Mouse (Mus musculus): ENCODE measurements around the gene Hoxd1. TPM values are rescaled to one million over a fixed set of nuclear protein-coding genes. Genes with fewer than 3 reads are reported as not detected.

The Hoxd1 gene
- total RNA-seq, 2 experiments from 2014 or later = 0.19 to 0.23 TPM

Small RNA genes lying within 50 kb of the gene (microRNA-seq; reads per million reads assigned to microRNA genes)
- gene Mir10b = 4.5 to 39.4 reads per million in 2 experiments

Other genes starting within 250 kb of the Hoxd1 start
- gene Lnpk, start 183.5 kb upstream of the Hoxd1 start, total RNA-seq (2021) = 10 to 100 TPM; 52.9 to 55.9 TPM
- not detected for gene Evx2, start 103.4 kb upstream of the Hoxd1 start, total RNA-seq (2021)
- not detected for gene Hoxd13, start 94.7 kb upstream of the Hoxd1 start, total RNA-seq (2021)
- gene Hoxd12, start 88.0 kb upstream of the Hoxd1 start, total RNA-seq (2021) = not detected
- not detected for gene Hoxd11, start 83.4 kb upstream of the Hoxd1 start, total RNA-seq (2021)
- gene Hoxd10, start 71.1 kb upstream of the Hoxd1 start, total RNA-seq (2021) = not detected
- not detected for gene Hoxd9, start 65.3 kb upstream of the Hoxd1 start, total RNA-seq (2021)
- gene Hoxd8, start 58.4 kb upstream of the Hoxd1 start, total RNA-seq (2021) = not detected
- gene Hoxd3, start 51.1 kb upstream of the Hoxd1 start, total RNA-seq (2021) = not detected
- not detected for gene Hoxd4, start 51.1 kb upstream of the Hoxd1 start, total RNA-seq (2021)
- not detected for gene Gm28230, start 36.3 kb upstream of the Hoxd1 start, total RNA-seq (2021)
- gene Mtx2, start 62.8 kb downstream of the Hoxd1 start, total RNA-seq (2021) = 10 to 100 TPM; 46.0 to 50.2 TPM